Mouse (Mus musculus) cerebellum, adult 9-11 months (tissue): ENCODE data around the gene Hip1r.

ENCODE experiments used
- DNase-seq: peaks from one replicate; pipeline ENCODE4 v3.0.0; 2022

Hip1r gene

GRCm38 (mm10) chr5:123997811-123998210 is 24.4 kb downstream of the Hip1r start:
- DNase-seq = peak; percentile 64

- no peak for DNase-seq
Measured at GRCm38 (mm10) chr5:123998370-123998769, 24.9 kb downstream of the Hip1r start.

- DNase-seq = peak; percentile 86
Measured at GRCm38 (mm10) chr5:124000824-124001223, 27.4 kb downstream of the Hip1r start.

- no peak for DNase-seq
Measured at GRCm38 (mm10) chr5:124001274-124001673, 27.8 kb downstream of the Hip1r start.

GRCm38 (mm10) chr5:124002876-124003275 is 29.4 kb downstream of the Hip1r start:
- no peak for DNase-seq

GRCm38 (mm10) chr5:124003375-124003774 is 29.9 kb downstream of the Hip1r start:
- DNase-seq = no peak

GRCm38 (mm10) chr5:124004356-124005150 is 31.1 kb downstream of the Hip1r start:
- DNase-seq = peak; percentile 72

GRCm38 (mm10) chr5:124005151-124005500 is 31.7 kb downstream of the Hip1r start:
- DNase-seq = no peak

- DNase-seq = no peak
Measured at GRCm38 (mm10) chr5:124005591-124005990, 32.2 kb downstream of the Hip1r start.

- DNase-seq = peak; percentile 67
Measured at GRCm38 (mm10) chr5:124006082-124006873, 32.9 kb downstream of the Hip1r start.

- peak; percentile 92 for DNase-seq
Measured at GRCm38 (mm10) chr5:124006891-124007491, 33.6 kb downstream of the Hip1r start.

GRCm38 (mm10) chr5:124010077-124010476 is 36.6 kb downstream of the Hip1r start:
- DNase-seq = no peak

GRCm38 (mm10) chr5:124010910-124011655 is 37.7 kb downstream of the Hip1r start:
- DNase-seq = no peak

GRCm38 (mm10) chr5:124011927-124012326 is 38.5 kb downstream of the Hip1r start:
- DNase-seq = no peak

- DNase-seq = no peak
Measured at GRCm38 (mm10) chr5:124012885-124013284, 39.5 kb downstream of the Hip1r start.

GRCm38 (mm10) chr5:124013747-124014146 is 40.3 kb downstream of the Hip1r start:
- DNase-seq = no peak

GRCm38 (mm10) chr5:124014180-124014579 is 40.8 kb downstream of the Hip1r start:
- DNase-seq = no peak

- no peak for DNase-seq
Measured at GRCm38 (mm10) chr5:124014791-124015251, 41.4 kb downstream of the Hip1r start.

- DNase-seq = no peak
Measured at GRCm38 (mm10) chr5:124015727-124016126, 42.3 kb downstream of the Hip1r start.

GRCm38 (mm10) chr5:124016291-124016821 is 42.9 kb downstream of the Hip1r start:
- no peak for DNase-seq

- DNase-seq = no peak
Measured at GRCm38 (mm10) chr5:124017941-124018340, 44.5 kb downstream of the Hip1r start.

GRCm38 (mm10) chr5:124018651-124019050 is 45.2 kb downstream of the Hip1r start:
- DNase-seq = no peak
